Mouse (Mus musculus) heart, adult 2 months (tissue): ENCODE measurements around the gene Phf13. TPM values are rescaled to one million over a fixed set of nuclear protein-coding genes. Genes with fewer than 3 reads are reported as not detected.

Source experiments
- DNase-seq, 2 experiments: peaks; one replicate each; pipeline ENCODE4 v3.0.0; 2021
- H3K27ac ChIP-seq: fragments of 200-600 bp; 2 replicates; pipeline ENCODE4 v1.8.1; 2022
- H3K27me3 ChIP-seq: fragments of 200-500 bp; 2 replicates; pipeline ENCODE4 v1.6.1; 2012; ENCODE audit warnings: mild to moderate bottlenecking, low read length, inconsistent platforms, mixed read lengths; ENCODE audit not compliant: control insufficient read depth, insufficient read depth
- H3K36me3 ChIP-seq: fragments of 200-500 bp; 2 replicates; pipeline ENCODE4 v1.6.1; 2012; ENCODE audit warnings: low read length, inconsistent platforms; ENCODE audit not compliant: control insufficient read depth, insufficient read depth
- H3K4me1 ChIP-seq: fragments of 200-500 bp; 2 replicates; pipeline ENCODE4 v1.6.1; 2011; ENCODE audit warnings: low read length; ENCODE audit not compliant: control insufficient read depth, insufficient read depth
- H3K4me3 ChIP-seq: fragments of 200-600 bp; 2 replicates; pipeline ENCODE4 v1.8.1; 2022
- H3K79me2 ChIP-seq: fragments of 200-500 bp; replicated peaks from 2 replicates; pipeline ENCODE4 v1.6.1; 2012; ENCODE audit warnings: mild to moderate bottlenecking, inconsistent platforms, low read length, moderate library complexity, mixed read lengths; ENCODE audit not compliant: control insufficient read depth, insufficient read depth
- H3K9ac ChIP-seq: fragments of 200-500 bp; 2 replicates; pipeline ENCODE4 v1.6.1; 2012; ENCODE audit warnings: low read depth, mild to moderate bottlenecking, control low read depth, inconsistent platforms, low read length, mixed read lengths
- CTCF ChIP-seq: fragments of 200-600 bp; IDR thresholded peaks from 2 replicates; pipeline ENCODE4 v1.8.1; 2022; ENCODE audit warnings: antibody characterized with exemption, mild to moderate bottlenecking, moderate library complexity
- EP300 ChIP-seq: fragments of 200-500 bp; IDR thresholded peaks from 2 replicates; pipeline ENCODE4 v1.6.1; 2011; ENCODE audit warnings: low read depth, low read length, control low read depth; ENCODE audit not compliant: insufficient read depth
- POLR2A ChIP-seq: fragments of 200-500 bp; IDR thresholded peaks from 2 replicates; pipeline ENCODE4 v1.6.1; 2011; ENCODE audit warnings: mild to moderate bottlenecking, low read depth, low read length, control low read depth; ENCODE audit not compliant: insufficient read depth
- WGBS: fragments of 180-500 bp; shearing (Covaris S2); methylation state at CpG from one replicate; pipeline ENCODE4 v1.1.7; 2018; 5-methylcytosine and 5-hydroxymethylcytosine counted together
- intact Hi-C: fragments of 180-260 bp; cut with DNase I; formaldehyde crosslinking; loops from one replicate; pipeline ENCODE4 v1.15.1; 2025
- polyA plus RNA-seq: library from polyadenylated mRNA; depleted of rRNA; stranded (reverse); fragments of >200 nt; gene quantifications from 2 replicates; pipeline ENCODE4 v1.2.3, GENCODE M21; 2012
- total RNA-seq, 2 experiments: library from RNA; stranded (reverse); gene quantifications; 2 replicates each; pipeline ENCODE4 v1.2.3; 2021

Gene Phf13
- total and polyA plus RNA-seq, 3 experiments = 3.0 to 4.8 (median 4.5) TPM

- peak in 1 of 2 experiments; percentile 13 for DNase-seq
- Histone ChIP-seq H3K9ac (peak overlapping the region; percentile 90), H3K36me3 (peaks cover 4% of the 10 kb centered on the region), H3K27ac (peak overlapping the region; percentile 98), H3K79me2 (peaks cover 3% of the 10 kb centered on the region; the same call in 1 of the 2 replicates), H3K27me3 (no peaks in the 10 kb centered on the region), H3K4me1 (peaks cover 17% of the 10 kb centered on the region), H3K4me3 (peak overlapping the region; percentile 88)
- intact Hi-C loops = no loop called here
- WGBS = 50% methylated on average over 8 of the region's 8 CpGs
- TF ChIP-seq CTCF = no peak
- TF ChIP-seq EP300 = no peak
- TF ChIP-seq POLR2A = no peak
Measured at GRCm38 (mm10) chr4:152011171-152011760, 15.2 kb upstream of the Phf13 start.

GRCm38 (mm10) chr4:152010707-152011134 is 14.7 kb upstream of the Phf13 start:
- 12% methylated on average over 13 of the region's 13 CpGs for WGBS
- DNase-seq = peak in 1 of 2 experiments; percentile 48
- 0 out of 2 replicates have a peak, but pooled peaks have one; percentile 23 for TF ChIP-seq POLR2A
- TF ChIP-seq CTCF = no peak
- peaks cover 3% of the 10 kb centered on the region; the same call in 1 of the 2 replicates for H3K79me2 ChIP-seq
- H3K4me3 ChIP-seq = peak overlapping the region; percentile 88
- peaks cover 17% of the 10 kb centered on the region for H3K4me1 ChIP-seq
- intact Hi-C loops = loop anchor here (1.0 kb wide), 1 partner anchor 16 kb away; no protein-coding TSS in a partner anchor
- no peaks in the 10 kb centered on the region for H3K27me3 ChIP-seq
- peak overlapping the region; percentile 90 for H3K9ac ChIP-seq
- H3K36me3 ChIP-seq = peaks cover 4% of the 10 kb centered on the region
- H3K27ac ChIP-seq = peak overlapping the region; percentile 98

- 2% methylated on average over 10 of the region's 10 CpGs for WGBS
- Histone ChIP-seq H3K4me1 (peaks cover 17% of the 10 kb centered on the region), H3K9ac (peak overlapping the region; percentile 90), H3K27me3 (no peaks in the 10 kb centered on the region), H3K4me3 (peak overlapping the region; percentile 88), H3K79me2 (peaks cover 3% of the 10 kb centered on the region; the same call in 1 of the 2 replicates), H3K27ac (peak overlapping the region; percentile 98), H3K36me3 (peaks cover 4% of the 10 kb centered on the region)
- peak; percentile 32; the same call in 1 of the 2 replicates for TF ChIP-seq POLR2A
- TF ChIP-seq CTCF = no peak
- DNase-seq = peak; percentile 62 to 71
- intact Hi-C loops = loop anchor here (1.0 kb wide), 1 partner anchor 16 kb away; no protein-coding TSS in a partner anchor
Measured at GRCm38 (mm10) chr4:152010091-152010706, 14.1 kb upstream of the Phf13 start.

GRCm38 (mm10) chr4:152009076-152010051 is 13.3 kb upstream of the Phf13 start:
- peaks cover 17% of the 10 kb centered on the region for H3K4me1 ChIP-seq
- H3K4me3 ChIP-seq = peak overlapping the region; percentile 88
- H3K27me3 ChIP-seq = no peaks in the 10 kb centered on the region
- TF ChIP-seq CTCF (no peak), EP300 (no peak), POLR2A (no peak)
- WGBS = under 1% methylated on average over 115 of the region's 115 CpGs
- H3K36me3 ChIP-seq = peaks cover 4% of the 10 kb centered on the region
- peak overlapping the region; percentile 98 for H3K27ac ChIP-seq
- no peak for DNase-seq
- intact Hi-C loops = loop anchor here (1.0 kb wide), 1 partner anchor 17 kb away; no protein-coding TSS in a partner anchor
- H3K9ac ChIP-seq = peak overlapping the region; percentile 90
- H3K79me2 ChIP-seq = peaks cover 3% of the 10 kb centered on the region; the same call in 1 of the 2 replicates

GRCm38 (mm10) chr4:152008622-152009075 is 12.6 kb upstream of the Phf13 start, which contains the start of gene Klhl21:
Gene Klhl21, plus strand, starts transcription at chr4:152008803.
- under 1% methylated on average over 45 of the region's 45 CpGs for WGBS
- peaks cover 17% of the 10 kb centered on the region for H3K4me1 ChIP-seq

More at GRCm38 (mm10) chr4:152008622-152009075, 12.6 kb upstream of the Phf13 start, which contains the start of gene Klhl21:
- intact Hi-C loops = no loop called here
- Histone ChIP-seq H3K27me3 (no peaks in the 10 kb centered on the region), H3K36me3 (peaks cover 4% of the 10 kb centered on the region), H3K9ac (peak within 1 kb of the TSS; percentile 90), H3K27ac (peak within 1 kb of the TSS; percentile 98), H3K4me3 (peak within 1 kb of the TSS; percentile 88), H3K79me2 (peaks cover 3% of the 10 kb centered on the region; the same call in 1 of the 2 replicates)
- peak; percentile 97 for DNase-seq
- TF ChIP-seq EP300 (0 out of 2 replicates have a peak, but pooled peaks have one; percentile 50), CTCF (no peak), POLR2A (peak; percentile 96)
